Mouse (Mus musculus) cortical plate, adult 2 months (tissue): Measurements from ENCODE around the gene Hist1h2ak.

ENCODE experiments used
- CTCF ChIP-seq: fragments of 200-500 bp; IDR thresholded peaks from 2 replicates; pipeline ENCODE4 v1.5.1; 2011; ENCODE audit warnings: mild to moderate bottlenecking, control low read depth, low read length; ENCODE audit not compliant: insufficient read depth; ENCODE audit errors: extremely low read depth
- POLR2A ChIP-seq: fragments of 200-500 bp; IDR thresholded peaks from 2 replicates; pipeline ENCODE4 v1.6.1; 2011; ENCODE audit warnings: mild to moderate bottlenecking, low read length, control low read depth; ENCODE audit not compliant: insufficient read depth; ENCODE audit errors: extremely low read depth

- TF ChIP-seq POLR2A (no peak), CTCF (no peak)
Observed at GRCm38 (mm10) chr13:21783734-21784161, 30.1 kb upstream of the Hist1h2ak start.
